Mouse (Mus musculus) limb, embryonic 14.5 days (tissue): ENCODE results near the gene Srsf9. TPM values are rescaled to one million over a fixed set of nuclear protein-coding genes. Genes with fewer than 3 reads are reported as not detected.
A peak's percentile ranks its signal among the peaks of the same experiment; 100 is the strongest.
"Not testable (repeated sequence)": the region's sequence is repeated elsewhere in the genome, so short reads cannot be mapped to it uniquely, and the experiment has no call there.

Source experiments
- ATAC-seq: fragments of 200-750 bp; cut with Nextera tagmentation; 2 replicates; pipeline ENCODE4 v1.8.0; 2017; ENCODE audit warnings: low read depth, moderate number of reproducible peaks, moderate TSS enrichment; ENCODE audit not compliant: low FRiP score
- DNase-seq: peaks from one replicate; pipeline ENCODE4 v3.0.0-alpha.2; 2015; ENCODE audit warnings: low spot score
- H3K27ac ChIP-seq: fragments of 300-500 bp; sonication (generic); replicated peaks from 2 replicates; pipeline ENCODE4 v1.5.1; 2014; ENCODE audit warnings: low read depth, mild to moderate bottlenecking, low read length, moderate library complexity, mixed read lengths
- H3K27me3 ChIP-seq: fragments of 300-500 bp; sonication (generic); 2 replicates; pipeline ENCODE4 v1.6.1; 2014; ENCODE audit warnings: low read length, mixed read lengths; ENCODE audit not compliant: control insufficient read depth, insufficient read depth
- H3K36me3 ChIP-seq: fragments of 300-500 bp; sonication (generic); 2 replicates; pipeline ENCODE4 v1.6.1; 2014; ENCODE audit warnings: mild to moderate bottlenecking, low read length, moderate library complexity, mixed read lengths; ENCODE audit not compliant: control insufficient read depth, insufficient read depth
- H3K4me1 ChIP-seq: fragments of 300-500 bp; sonication (generic); 2 replicates; pipeline ENCODE4 v1.6.1; 2014; ENCODE audit warnings: antibody characterized with exemption, low read length, mixed read lengths; ENCODE audit not compliant: control insufficient read depth, insufficient read depth
- H3K4me2 ChIP-seq: fragments of 300-500 bp; sonication (generic); replicated peaks from 2 replicates; pipeline ENCODE4 v1.6.1; 2014; ENCODE audit warnings: low read depth, mild to moderate bottlenecking, low read length, moderate library complexity; ENCODE audit not compliant: severe bottlenecking
- H3K4me3 ChIP-seq: fragments of 300-500 bp; sonication (generic); replicated peaks from 2 replicates; pipeline ENCODE4 v1.5.1; 2014; ENCODE audit warnings: low read length
- H3K9ac ChIP-seq: fragments of 300-500 bp; sonication (generic); 2 replicates; pipeline ENCODE4 v1.6.1; 2014; ENCODE audit warnings: mild to moderate bottlenecking, low read depth, low read length, moderate library complexity; ENCODE audit not compliant: severe bottlenecking
- H3K9me3 ChIP-seq: fragments of 300-500 bp; sonication (generic); 2 replicates; pipeline ENCODE4 v1.6.1; 2016; ENCODE audit warnings: low read length; ENCODE audit not compliant: control insufficient read depth
- POLR2A ChIP-seq: fragments of 200-500 bp; IDR thresholded peaks from 2 replicates; pipeline ENCODE4 v1.8.0; 2012; ENCODE audit warnings: inconsistent platforms, mild to moderate bottlenecking, moderate library complexity, borderline replicate concordance; ENCODE audit not compliant: insufficient read depth, insufficient read length; ENCODE audit errors: extremely low read depth
- WGBS: fragments of 180-500 bp; shearing (Covaris S2); extraction: QIAGEN DNeasy Blood & Tissue Kit; methylation state at CpG from one replicate; pipeline ENCODE4 v1.1.7; 2014; 5-methylcytosine and 5-hydroxymethylcytosine counted together
- polyA plus RNA-seq, 2 experiments: library from polyadenylated mRNA; depleted of rRNA in 1 of 2; stranded (reverse) in 1 of 2; unstranded in 1 of 2; fragments of >200 nt; fragmentation: Nextera tagmentation in 1 of 2; extraction: Ambion mirVana in 1 of 2; gene quantifications; 2 replicates each; pipeline versions ENCODE4 v1.2.1 to v1.2.3; 2012 to 2014

Gene Srsf9
- polyA plus RNA-seq, 2 experiments: 137 to 252 TPM

- H3K9ac ChIP-seq: peak within 1 kb of the TSS; percentile 88
- peaks cover 12% of the 10 kb centered on the region; the same call in 1 of the 2 replicates for H3K4me1 ChIP-seq
- peak within 1 kb of the TSS; percentile 76 for H3K4me2 ChIP-seq
- ATAC-seq (peak; percentile 98), DNase-seq (peak; percentile 100)
- 2% methylated on average over 51 of the region's 66 CpGs for WGBS
- H3K27ac ChIP-seq: peak within 1 kb of the TSS; percentile 89
- H3K4me3 ChIP-seq: peak within 1 kb of the TSS; percentile 91
- H3K9me3 ChIP-seq: no peaks in the 10 kb centered on the region
- H3K27me3 ChIP-seq: no peaks in the 10 kb centered on the region
- TF ChIP-seq POLR2A: peak; percentile 73; the same call in 1 of the 2 replicates
- peaks cover 35% of the 10 kb centered on the region for H3K36me3 ChIP-seq
These were observed 26.0 kb upstream of the Srsf9 start, which contains the start of gene Dynll1 for GRCm38 (mm10) chr5:115300792-115301614. TSS of gene Dynll1 (minus strand) at chr5:115300999.

- 21% methylated on average over 13 of the region's 13 CpGs for WGBS
- ATAC-seq (no peak), DNase-seq (no peak)
- H3K4me1 ChIP-seq: peaks cover 12% of the 10 kb centered on the region; the same call in 1 of the 2 replicates
- H3K9me3 ChIP-seq: no peaks in the 10 kb centered on the region
- peaks cover 29% of the 10 kb centered on the region for H3K36me3 ChIP-seq
- no peaks in the 10 kb centered on the region for H3K27me3 ChIP-seq
- H3K27ac ChIP-seq: peak overlapping the region; percentile 76
- peak overlapping the region; percentile 91 for H3K4me3 ChIP-seq
- H3K4me2 ChIP-seq: peak overlapping the region; percentile 73
- no peak for TF ChIP-seq POLR2A
- H3K9ac ChIP-seq: peak overlapping the region; percentile 54
These were observed 25.4 kb upstream of the Srsf9 start for GRCm38 (mm10) chr5:115301615-115302014.

- H3K4me3 ChIP-seq, H3K4me2 ChIP-seq, H3K9ac ChIP-seq, H3K27me3 ChIP-seq, DNase-seq, H3K27ac ChIP-seq, H3K9me3 ChIP-seq, ATAC-seq: not testable (repeated sequence)
- WGBS: 79% methylated on average over 3 of the region's 7 CpGs
- H3K4me1 ChIP-seq: peaks cover 12% of the 10 kb centered on the region; the same call in 1 of the 2 replicates
- peaks cover 24% of the 10 kb centered on the region for H3K36me3 ChIP-seq
These were observed 24.8 kb upstream of the Srsf9 start for GRCm38 (mm10) chr5:115302190-115302589.

- Histone ChIP-seq H3K9ac (no peak overlapping the region), H3K27me3 (no peaks in the 10 kb centered on the region), H3K9me3 (no peaks in the 10 kb centered on the region), H3K4me3 (no peak overlapping the region), H3K27ac (no peak overlapping the region), H3K4me1 (peaks cover 14% of the 10 kb centered on the region), H3K36me3 (no peaks in the 10 kb centered on the region), H3K4me2 (no peak overlapping the region)
- ATAC-seq (no peak), DNase-seq (no peak)
- TF ChIP-seq POLR2A: no peak
- 73% methylated on average over 4 of the region's 4 CpGs for WGBS
These were observed 14.6 kb upstream of the Srsf9 start for GRCm38 (mm10) chr5:115312354-115312753.

- ATAC-seq (no peak), DNase-seq (no peak)
- Histone ChIP-seq H3K9me3 (no peaks in the 10 kb centered on the region), H3K36me3 (no peaks in the 10 kb centered on the region), H3K27me3 (no peaks in the 10 kb centered on the region), H3K4me1 (peaks cover 20% of the 10 kb centered on the region), H3K9ac (no peak overlapping the region), H3K4me2 (no peak overlapping the region), H3K4me3 (no peak overlapping the region), H3K27ac (no peak overlapping the region; the same call in 1 of the 2 replicates)
- TF ChIP-seq POLR2A: no peak
- 62% methylated on average over 10 of the region's 10 CpGs for WGBS
These were observed 13.9 kb upstream of the Srsf9 start for GRCm38 (mm10) chr5:115312816-115313667.
